In genomic region chr4:62696699-62697404, GRCm38 (mm10) we compare ENCODE assay signal across 8 mouse cellular contexts.
A peak's percentile ranks its signal among the peaks of the same experiment; 100 is the strongest.
DNase-seq lines count a peak whose midpoint lies in the region; ATAC-seq lines count a peak whose summit lies in the region.

No protein-coding gene starts in this region.

- H3K9ac ChIP-seq in hindbrain, embryonic 13.5 days, result no peak overlapping the region; the same call in 1 of the 2 replicates
- H3K9ac ChIP-seq in hindbrain, embryonic 14.5 days, result no peak overlapping the region
- no peak overlapping the region for H3K9ac ChIP-seq in embryonic facial prominence, embryonic 15.5 days
- H3K9ac ChIP-seq in stomach, embryonic 15.5 days, result no peak overlapping the region
- no peak overlapping the region for H3K9ac ChIP-seq in forebrain, embryonic 12.5 days

- ATAC-seq in hindbrain, embryonic 13.5 days (ENCODE audit: low FRiP score), result no peak
- ATAC-seq in hindbrain, embryonic 14.5 days (ENCODE audit: low FRiP score), result no peak
- ATAC-seq in embryonic facial prominence, embryonic 15.5 days (ENCODE audit: insufficient number of reproducible peaks, low FRiP score, low TSS enrichment, low read depth), result no peak
- no peak for ATAC-seq in stomach, embryonic 15.5 days (ENCODE audit: insufficient read depth, low FRiP score, low read depth)
- ATAC-seq in forebrain, embryonic 12.5 days (ENCODE audit: low FRiP score), result no peak

- no peaks in the 10 kb centered on the region for H3K9me3 ChIP-seq in hindbrain, embryonic 13.5 days
- H3K9me3 ChIP-seq in hindbrain, embryonic 14.5 days (ENCODE audit: control insufficient read depth, low read length), result no peaks in the 10 kb centered on the region
- H3K9me3 ChIP-seq in embryonic facial prominence, embryonic 15.5 days (replicated peaks), result no peaks in the 10 kb centered on the region
- no peaks in the 10 kb centered on the region for H3K9me3 ChIP-seq in stomach, embryonic 15.5 days
- no peaks in the 10 kb centered on the region for H3K9me3 ChIP-seq in forebrain, embryonic 12.5 days

- peaks cover 72% of the 10 kb centered on the region for H3K4me1 ChIP-seq in hindbrain, embryonic 13.5 days (replicated peaks)
- peaks cover 28% of the 10 kb centered on the region for H3K4me1 ChIP-seq in hindbrain, embryonic 14.5 days (replicated peaks; ENCODE audit: control insufficient read depth, insufficient read depth, low read length)
- H3K4me1 ChIP-seq in embryonic facial prominence, embryonic 15.5 days, result peaks cover 69% of the 10 kb centered on the region
- H3K4me1 ChIP-seq in stomach, embryonic 15.5 days, result peaks cover 62% of the 10 kb centered on the region
- H3K4me1 ChIP-seq in forebrain, embryonic 12.5 days, result peaks cover 46% of the 10 kb centered on the region

- H3K27ac ChIP-seq in hindbrain, embryonic 13.5 days, result peak overlapping the region; percentile 45
- H3K27ac ChIP-seq in hindbrain, embryonic 14.5 days, result no peak overlapping the region
- peak overlapping the region; percentile 24; the same call in 1 of the 2 replicates for H3K27ac ChIP-seq in embryonic facial prominence, embryonic 15.5 days (replicated peaks)
- H3K27ac ChIP-seq in stomach, embryonic 15.5 days, result peak overlapping the region; percentile 63; the same call in 1 of the 2 replicates
- no peak overlapping the region for H3K27ac ChIP-seq in forebrain, embryonic 12.5 days

- H3K27me3 ChIP-seq in hindbrain, embryonic 13.5 days, result no peaks in the 10 kb centered on the region
- no peaks in the 10 kb centered on the region for H3K27me3 ChIP-seq in hindbrain, embryonic 14.5 days (ENCODE audit: control insufficient read depth, insufficient read depth, low read length)
- no peaks in the 10 kb centered on the region for H3K27me3 ChIP-seq in embryonic facial prominence, embryonic 15.5 days
- H3K27me3 ChIP-seq in stomach, embryonic 15.5 days (replicated peaks), result no peaks in the 10 kb centered on the region
- no peaks in the 10 kb centered on the region for H3K27me3 ChIP-seq in forebrain, embryonic 12.5 days

- no peak for DNase-seq in hindbrain, embryonic 14.5 days (ENCODE audit: low spot score)
- DNase-seq in NIH3T3 (ENCODE audit: low read depth), result peak; percentile 61
- peak; percentile 77 for DNase-seq in kidney, postnatal 10 days
- no peak for DNase-seq in MN1 (ENCODE audit: low spot score)

- WGBS in hindbrain, embryonic 13.5 days, result 57% methylated on average over 7 of the region's 7 CpGs
- 58% methylated on average over 7 of the region's 7 CpGs for WGBS in hindbrain, embryonic 14.5 days
- WGBS in embryonic facial prominence, embryonic 15.5 days, result 62% methylated on average over 7 of the region's 7 CpGs
- 50% methylated on average over 7 of the region's 7 CpGs for WGBS in stomach, embryonic 15.5 days
- 72% methylated on average over 7 of the region's 7 CpGs for WGBS in forebrain, embryonic 12.5 days

- H3K4me2 ChIP-seq in hindbrain, embryonic 13.5 days, result no peak overlapping the region
- no peak overlapping the region for H3K4me2 ChIP-seq in hindbrain, embryonic 14.5 days (replicated peaks)
- no peak overlapping the region for H3K4me2 ChIP-seq in embryonic facial prominence, embryonic 15.5 days (replicated peaks)
- H3K4me2 ChIP-seq in stomach, embryonic 15.5 days, result no peak overlapping the region
- H3K4me2 ChIP-seq in forebrain, embryonic 12.5 days, result no peak overlapping the region

- H3K36me3 ChIP-seq in hindbrain, embryonic 13.5 days, result peaks cover 51% of the 10 kb centered on the region
- H3K36me3 ChIP-seq in hindbrain, embryonic 14.5 days (replicated peaks; ENCODE audit: control insufficient read depth, insufficient read depth), result peaks cover 54% of the 10 kb centered on the region
- H3K36me3 ChIP-seq in embryonic facial prominence, embryonic 15.5 days, result peaks cover 38% of the 10 kb centered on the region
- H3K36me3 ChIP-seq in stomach, embryonic 15.5 days, result peaks cover 8% of the 10 kb centered on the region; the same call in 1 of the 2 replicates
- H3K36me3 ChIP-seq in forebrain, embryonic 12.5 days (replicated peaks), result peaks cover 51% of the 10 kb centered on the region

- H3K4me3 ChIP-seq in hindbrain, embryonic 13.5 days, result no peak overlapping the region
- no peak overlapping the region for H3K4me3 ChIP-seq in hindbrain, embryonic 14.5 days (replicated peaks; ENCODE audit: low read length)
- no peak overlapping the region for H3K4me3 ChIP-seq in embryonic facial prominence, embryonic 15.5 days (replicated peaks)
- H3K4me3 ChIP-seq in stomach, embryonic 15.5 days (replicated peaks), result no peak overlapping the region
- no peak overlapping the region for H3K4me3 ChIP-seq in forebrain, embryonic 12.5 days (replicated peaks)

Comparison
In these comparisons a context has a peak if more than half of its experiments do, and no peak if none do; other contexts are left out.
1. H3K27ac ChIP-seq: peak in hindbrain, embryonic 13.5 days (single experiment), embryonic facial prominence, embryonic 15.5 days (single experiment) and stomach, embryonic 15.5 days (single experiment); none in hindbrain, embryonic 14.5 days (single experiment) and forebrain, embryonic 12.5 days (single experiment).
2. DNase-seq: peak in NIH3T3 (single experiment) and kidney, postnatal 10 days (single experiment); none in hindbrain, embryonic 14.5 days (single experiment) and MN1 (single experiment).